Mouse (Mus musculus): ENCODE measurements around the gene Cnnm1.

The Cnnm1 gene

DNA sequence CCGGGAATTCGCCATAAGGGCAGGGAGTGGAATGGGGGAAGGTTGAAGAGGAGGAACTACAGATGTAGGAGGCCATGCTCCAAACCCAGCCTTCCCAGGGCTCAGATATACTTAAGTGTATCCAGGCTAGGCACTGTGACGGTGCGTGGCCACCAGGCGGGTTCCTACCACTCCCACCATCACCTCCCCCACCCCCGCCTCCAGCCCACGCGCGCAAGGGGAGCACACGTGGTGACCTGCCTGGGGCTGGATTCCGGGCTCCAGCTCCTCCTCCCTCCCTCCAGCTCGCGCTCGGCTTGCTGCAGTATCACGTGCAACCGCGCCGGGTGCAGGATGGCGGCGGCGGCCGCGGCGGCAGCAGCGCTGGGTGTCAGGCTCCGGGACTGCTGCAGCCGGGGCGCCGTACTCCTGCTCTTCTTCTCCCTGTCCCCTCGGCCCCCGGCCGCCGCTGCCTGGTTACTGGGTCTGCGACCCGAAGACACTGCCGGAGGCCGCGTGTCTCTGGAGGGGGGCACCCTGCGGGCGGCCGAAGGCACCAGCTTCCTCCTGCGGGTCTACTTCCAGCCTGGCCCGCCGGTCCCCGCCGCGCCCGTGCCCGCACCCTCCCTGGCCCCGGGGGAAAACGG lies at the start of gene Cnnm1:
TSS of gene Cnnm1 (plus strand) at position 325 of the 626 bp plus-strand sequence.
- no peak for DNase-seq (ENCODE audit: low spot score in 2 of 2)

- peak in 1 of 2 experiments; percentile 9 for DNase-seq (ENCODE audit: low spot score in 2 of 2)
Observed at GRCm38 (mm10) chr19:43396327-43396726, 43.9 kb upstream of the Cnnm1 start.

- no peak for DNase-seq (ENCODE audit: low spot score in 2 of 2)
Observed at GRCm38 (mm10) chr19:43407181-43407580, 33.1 kb upstream of the Cnnm1 start.

- DNase-seq (ENCODE audit: low spot score in 2 of 2) = no peak
Observed at GRCm38 (mm10) chr19:43415565-43415964, 24.7 kb upstream of the Cnnm1 start.

GRCm38 (mm10) chr19:43420506-43420905 lies 19.7 kb upstream of the Cnnm1 start:
- no peak for DNase-seq (ENCODE audit: low spot score in 2 of 2)

GRCm38 (mm10) chr19:43424082-43424481 lies 16.2 kb upstream of the Cnnm1 start:
- no peak for DNase-seq (ENCODE audit: low spot score in 2 of 2)

- no peak for DNase-seq (ENCODE audit: low spot score in 2 of 2)
Observed at GRCm38 (mm10) chr19:43427446-43428224, 12.6 kb upstream of the Cnnm1 start.

- no peak for DNase-seq (ENCODE audit: low spot score in 2 of 2)
Observed at GRCm38 (mm10) chr19:43439246-43439645, 990 bp upstream of the Cnnm1 start.

- DNase-seq (ENCODE audit: low spot score in 2 of 2) = no peak
Observed at GRCm38 (mm10) chr19:43440768-43441660, 778 bp downstream of the Cnnm1 start.

DNA sequence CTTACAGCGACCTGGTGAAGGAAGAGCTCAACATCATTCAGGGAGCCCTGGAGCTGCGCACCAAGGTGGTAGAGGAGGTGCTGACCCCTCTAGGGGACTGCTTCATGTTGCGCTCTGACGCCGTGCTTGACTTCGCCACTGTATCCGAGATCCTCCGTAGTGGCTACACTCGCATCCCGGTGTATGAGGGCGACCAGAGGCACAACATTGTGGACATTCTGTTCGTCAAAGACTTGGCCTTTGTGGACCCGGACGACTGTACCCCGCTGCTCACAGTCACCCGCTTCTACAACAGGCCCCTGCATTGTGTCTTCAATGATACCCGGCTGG lies 1.4 kb downstream of the Cnnm1 start:
- no peak for DNase-seq (ENCODE audit: low spot score in 2 of 2)

DNA sequence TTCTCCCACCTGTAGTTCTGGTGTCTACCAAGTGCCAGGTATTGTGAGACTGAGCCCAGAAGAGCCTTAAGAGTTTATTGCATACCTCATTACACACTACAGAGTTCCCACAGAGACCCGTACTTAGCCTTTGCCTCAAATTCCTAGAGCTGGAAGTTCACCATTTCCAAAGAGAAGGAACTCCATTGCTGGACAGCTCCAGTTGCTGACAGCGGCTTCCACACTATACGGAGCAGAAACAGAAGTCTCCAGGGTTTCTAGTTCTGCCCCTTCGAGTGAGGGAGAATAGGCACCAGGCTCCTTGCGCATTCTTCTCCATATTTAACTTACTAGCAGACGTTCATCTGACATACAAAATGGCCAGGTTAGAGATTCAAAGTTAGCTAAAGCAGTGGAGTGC lies 2.0 kb downstream of the Cnnm1 start:
- no peak for DNase-seq (ENCODE audit: low spot score in 2 of 2)

- no peak for DNase-seq (ENCODE audit: low spot score in 2 of 2)
Observed at GRCm38 (mm10) chr19:43442906-43443305, 2.7 kb downstream of the Cnnm1 start.

GRCm38 (mm10) chr19:43444636-43445205 lies 4.5 kb downstream of the Cnnm1 start:
- DNase-seq (ENCODE audit: low spot score in 2 of 2) = no peak

- DNase-seq (ENCODE audit: low spot score in 2 of 2) = no peak
Observed at GRCm38 (mm10) chr19:43451563-43451962, 11.3 kb downstream of the Cnnm1 start.

- no peak for DNase-seq (ENCODE audit: low spot score in 2 of 2)
Observed at GRCm38 (mm10) chr19:43452176-43452575, 11.9 kb downstream of the Cnnm1 start.

DNA sequence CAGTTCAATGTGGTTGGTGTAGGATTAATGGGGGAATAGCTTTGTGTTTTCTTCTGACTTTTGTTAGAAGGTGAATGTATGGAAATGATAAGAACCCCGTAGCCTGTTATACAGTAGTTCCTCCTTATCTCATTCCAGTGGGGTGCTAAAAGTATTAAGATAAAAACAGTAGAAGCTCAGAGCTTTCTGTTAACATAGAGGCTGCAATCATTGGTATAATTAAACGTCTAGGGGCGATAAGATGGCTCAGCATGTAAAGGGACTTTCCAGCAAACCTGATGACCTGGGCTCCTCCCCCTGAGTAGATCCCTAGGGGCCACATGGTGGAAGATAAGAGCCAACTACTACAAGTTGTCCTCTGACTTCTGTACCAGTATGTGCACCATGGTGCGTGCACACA lies 12.8 kb downstream of the Cnnm1 start:
- no peak for DNase-seq (ENCODE audit: low spot score in 2 of 2)

- no peak for DNase-seq (ENCODE audit: low spot score in 2 of 2)
Observed at GRCm38 (mm10) chr19:43459948-43460347, 19.7 kb downstream of the Cnnm1 start.

GRCm38 (mm10) chr19:43460481-43460880 lies 20.2 kb downstream of the Cnnm1 start:
- DNase-seq (ENCODE audit: low spot score in 2 of 2) = no peak

- no peak for DNase-seq (ENCODE audit: low spot score in 2 of 2)
Observed at GRCm38 (mm10) chr19:43462141-43462540, 21.9 kb downstream of the Cnnm1 start.

DNA sequence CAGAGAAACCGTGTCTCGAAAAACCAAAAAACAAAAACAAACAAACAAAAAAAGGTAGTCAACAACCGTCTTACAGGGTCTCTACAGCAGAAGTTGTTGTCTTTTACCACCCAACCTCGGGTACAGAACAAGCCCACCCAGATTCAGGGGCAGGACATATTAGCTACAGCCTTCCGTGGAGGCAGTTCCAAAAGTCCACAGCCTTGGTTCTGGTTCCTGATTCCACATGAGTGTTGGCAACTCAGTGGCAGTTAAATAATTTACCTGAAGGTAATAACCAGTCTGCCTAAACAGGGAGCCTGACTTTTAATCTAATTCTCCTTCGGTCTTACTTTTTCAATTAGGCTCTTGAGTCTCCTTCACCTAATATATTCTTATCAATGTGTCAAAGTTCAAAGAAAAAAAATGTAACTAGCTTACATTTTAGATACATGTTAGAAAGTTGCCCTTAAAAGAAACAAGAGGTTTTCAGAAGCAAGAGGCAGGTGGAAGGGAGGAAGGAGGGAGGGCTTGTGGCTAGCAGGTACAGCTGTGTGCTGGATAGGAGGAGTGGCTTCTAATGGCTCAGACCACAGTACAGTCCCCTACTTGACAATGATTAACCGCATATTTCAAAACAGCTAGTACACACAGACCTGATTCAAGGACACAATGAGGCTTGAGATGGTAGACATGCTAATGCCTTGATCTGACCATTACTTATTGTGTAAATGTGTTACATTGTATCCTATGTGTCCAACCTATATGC lies 23.5 kb downstream of the Cnnm1 start:
- no peak for DNase-seq (ENCODE audit: low spot score in 2 of 2)

GRCm38 (mm10) chr19:43464294-43464687 lies 24.1 kb downstream of the Cnnm1 start:
- DNase-seq (ENCODE audit: low spot score in 2 of 2) = no peak

Measured in natural killer cell, adult 2 months (primary cell).